Mouse (Mus musculus): ENCODE results near the gene Syt6.
"Not testable (repeated sequence)": the region's sequence is repeated elsewhere in the genome, so short reads cannot be mapped to it uniquely, and the experiment has no call there.

The Syt6 gene

GRCm38 (mm10) chr3:103601011-103601410, 26.0 kb downstream of the Syt6 start:
- DNase-seq (ENCODE audit: low spot score), result no peak

- no peak for DNase-seq (ENCODE audit: low spot score)
Measured at GRCm38 (mm10) chr3:103601561-103601960, 26.5 kb downstream of the Syt6 start.

DNA sequence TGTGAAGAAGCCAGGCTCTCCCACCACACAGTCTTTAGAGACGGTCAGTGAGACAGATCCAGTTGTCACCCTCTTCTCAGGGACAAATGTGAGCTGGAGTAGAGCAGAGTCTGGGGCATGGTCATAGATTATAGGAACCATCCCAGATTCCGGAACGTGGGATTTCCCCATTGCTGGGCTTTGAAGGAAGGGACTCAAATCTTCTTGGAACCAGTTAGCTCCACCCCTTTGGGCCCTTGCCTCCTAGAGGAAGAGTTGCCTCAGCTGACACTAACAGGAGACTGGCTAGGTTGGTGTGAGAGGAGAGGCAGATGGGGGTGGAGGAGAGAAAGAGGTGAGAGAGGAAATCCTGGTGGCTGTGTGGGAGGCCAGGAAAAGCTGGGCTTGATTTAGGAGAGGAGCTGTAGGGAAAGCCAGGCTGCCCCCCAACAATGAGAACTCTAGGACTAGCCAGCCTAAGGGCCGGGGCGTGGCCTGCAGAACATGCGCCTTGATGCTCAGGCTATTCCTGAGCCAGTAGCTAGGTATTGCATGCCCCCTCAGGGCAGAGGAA, 31.1 kb downstream of the Syt6 start:
- no peak for DNase-seq (ENCODE audit: low spot score)

GRCm38 (mm10) chr3:103606660-103607595, 31.9 kb downstream of the Syt6 start:
- DNase-seq (ENCODE audit: low spot score), result no peak

- DNase-seq (ENCODE audit: low spot score), result no peak
Measured at GRCm38 (mm10) chr3:103610231-103610630, 35.2 kb downstream of the Syt6 start.

DNA sequence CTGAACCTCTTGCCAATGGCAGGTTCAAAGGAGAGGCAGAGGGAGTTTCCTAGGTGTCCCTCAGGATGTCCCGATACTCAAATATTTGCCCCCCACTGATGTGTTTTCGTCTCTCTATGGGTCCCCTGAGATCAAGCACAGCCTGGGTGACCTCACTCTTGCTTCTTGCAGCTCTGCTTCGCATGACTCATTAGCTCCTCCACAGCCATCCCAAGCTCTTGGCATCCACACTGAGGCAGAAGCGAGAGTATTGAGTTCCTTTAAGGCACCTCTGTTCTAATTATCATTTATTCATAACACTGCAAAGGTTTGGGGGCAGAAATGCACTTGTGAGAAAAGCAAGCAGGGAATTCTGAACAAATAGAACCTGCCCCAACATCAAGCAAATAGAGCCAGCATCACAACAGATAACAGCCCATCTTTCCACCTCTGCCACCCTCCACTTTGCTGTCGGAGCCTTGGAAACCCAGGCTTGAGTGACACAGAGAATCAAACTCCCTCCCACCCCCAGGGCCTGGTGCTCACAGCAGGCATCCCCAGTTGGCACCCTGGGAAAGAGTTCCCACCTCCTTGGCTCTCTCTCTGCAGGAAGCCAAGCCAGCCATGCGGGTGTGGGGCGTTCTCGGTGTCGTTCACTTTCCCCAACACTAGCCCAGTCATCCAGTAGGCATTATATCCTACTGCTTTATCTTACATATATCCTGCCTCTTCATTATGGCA, 37.8 kb downstream of the Syt6 start:
- no peak for DNase-seq (ENCODE audit: low spot score)

GRCm38 (mm10) chr3:103615621-103616020, 40.6 kb downstream of the Syt6 start:
- DNase-seq (ENCODE audit: low spot score), result no peak

DNA sequence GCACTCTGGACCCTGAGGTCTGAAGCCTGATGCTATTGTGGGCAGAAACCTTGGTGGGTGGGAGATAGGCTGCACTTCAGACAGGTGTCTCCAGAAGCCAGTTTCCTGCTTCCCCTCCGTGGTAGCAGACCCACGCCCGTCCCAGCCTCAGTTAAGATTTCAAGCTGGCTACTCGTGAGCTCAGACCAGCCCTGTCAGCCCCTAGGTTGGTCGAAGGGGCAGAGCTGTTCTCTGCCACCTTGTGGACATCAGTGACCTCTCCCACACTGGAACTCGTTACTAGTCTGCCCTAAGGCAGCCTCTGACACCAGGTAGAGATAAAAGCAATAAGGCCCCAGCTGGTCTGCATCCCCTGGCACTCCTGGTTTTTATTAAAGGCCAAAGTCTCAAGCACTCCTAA, 42.0 kb downstream of the Syt6 start:
- DNase-seq (ENCODE audit: low spot score), result no peak

- no peak for DNase-seq (ENCODE audit: low spot score)
Measured at GRCm38 (mm10) chr3:103620101-103620500, 45.1 kb downstream of the Syt6 start.

DNA sequence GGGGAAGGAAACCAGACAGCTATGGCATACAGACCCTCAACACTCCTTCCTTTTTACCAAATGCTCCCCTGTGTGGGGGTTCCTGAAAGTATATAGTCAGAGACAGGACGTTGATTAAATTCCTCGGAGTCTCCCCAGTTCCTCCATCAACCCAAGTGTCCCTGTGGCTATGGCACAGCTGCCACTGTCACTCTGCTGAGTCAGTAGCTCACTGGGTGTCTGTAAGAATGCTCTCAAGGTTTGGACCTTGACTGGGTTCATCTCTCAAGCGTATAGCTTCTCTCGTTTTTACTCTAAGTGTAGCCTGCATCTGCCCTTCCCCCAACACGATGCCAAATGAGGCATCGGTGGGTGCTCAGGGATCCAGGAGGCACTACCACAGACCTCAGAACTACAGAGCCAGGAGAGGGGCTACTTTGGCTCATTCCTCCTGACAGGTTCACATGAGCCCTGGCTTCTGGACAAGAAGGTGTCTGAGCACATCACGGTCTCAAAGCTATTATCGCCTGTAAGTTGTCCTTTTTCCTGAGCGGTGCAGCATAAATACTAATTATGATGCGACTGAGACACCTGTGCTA, 49.0 kb downstream of the Syt6 start:
- DNase-seq (ENCODE audit: low spot score), result no peak

GRCm38 (mm10) chr3:103624591-103625051, 49.6 kb downstream of the Syt6 start:
- no peak for DNase-seq (ENCODE audit: low spot score)

- DNase-seq (ENCODE audit: low spot score), result no peak
Measured at GRCm38 (mm10) chr3:103625169-103625568, 50.1 kb downstream of the Syt6 start.

DNA sequence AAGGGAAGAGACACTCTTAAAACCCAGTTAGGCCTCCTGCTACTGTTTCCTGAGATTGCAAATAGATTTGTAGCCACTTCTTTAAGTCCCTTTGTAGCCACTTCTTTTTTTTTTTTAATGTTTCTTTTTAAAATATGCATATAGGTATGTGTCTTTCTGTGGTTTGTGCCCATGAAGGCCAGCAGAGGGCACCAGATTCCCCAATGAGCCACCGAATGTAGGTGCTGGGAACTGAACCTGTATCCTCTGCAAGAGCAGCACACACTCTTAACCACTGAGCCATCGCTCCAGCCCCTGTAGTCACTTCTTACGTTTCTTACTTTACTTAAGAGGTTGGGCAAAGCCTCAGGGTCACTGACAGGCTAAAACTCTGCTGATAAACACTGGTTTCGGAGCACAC, 51.5 kb downstream of the Syt6 start:
- no peak for DNase-seq (ENCODE audit: low spot score)

DNA sequence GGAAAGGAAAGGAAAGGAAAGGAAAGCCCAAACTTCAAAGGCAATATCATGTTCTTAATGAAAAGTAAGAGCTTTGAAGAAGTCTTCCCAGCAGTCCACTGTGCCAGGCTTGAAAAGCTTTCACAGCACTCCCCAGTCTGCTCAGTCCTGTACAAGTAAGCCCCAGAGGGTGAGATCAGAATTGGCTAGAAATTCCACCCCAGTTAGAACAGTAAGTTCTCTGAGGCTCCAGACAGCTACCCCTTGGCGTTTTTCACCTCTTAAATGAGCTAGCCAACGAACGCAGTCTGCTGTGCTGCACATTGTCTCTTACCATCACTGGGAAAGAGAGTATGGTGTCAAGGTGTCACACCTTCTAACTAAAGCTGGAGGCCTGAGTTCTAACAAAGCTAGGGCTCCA, 52.6 kb downstream of the Syt6 start:
- no peak for DNase-seq (ENCODE audit: low spot score)

GRCm38 (mm10) chr3:103633124-103633523, 58.1 kb downstream of the Syt6 start:
- no peak for DNase-seq (ENCODE audit: low spot score)

- DNase-seq (ENCODE audit: low spot score), result no peak
Measured at GRCm38 (mm10) chr3:103633831-103634230, 58.8 kb downstream of the Syt6 start.

- no peak for DNase-seq (ENCODE audit: low spot score)
Measured at GRCm38 (mm10) chr3:103634256-103634655, 59.2 kb downstream of the Syt6 start.

DNA sequence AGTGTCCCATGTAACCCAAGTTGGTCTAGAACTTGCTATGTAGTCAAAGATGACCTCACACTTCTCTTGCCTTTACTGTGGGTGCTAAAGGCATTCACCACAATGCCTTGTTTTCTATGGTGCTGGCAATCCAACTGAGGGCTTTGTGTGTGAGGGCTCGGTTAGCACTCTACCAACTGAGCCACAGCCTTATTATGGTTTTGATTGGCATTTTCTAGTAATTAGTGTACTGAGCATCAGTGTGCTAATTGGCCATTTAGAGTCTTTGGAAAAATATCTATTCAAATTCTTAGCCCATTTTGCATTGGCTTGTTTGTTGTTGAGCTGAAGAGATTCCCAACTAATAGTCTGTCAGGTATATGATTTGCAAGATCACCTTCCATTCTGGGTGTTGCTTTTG, 62.6 kb downstream of the Syt6 start:
- no peak for DNase-seq (ENCODE audit: low spot score)

- DNase-seq (ENCODE audit: low spot score), result no peak
Measured at GRCm38 (mm10) chr3:103640226-103640803, 65.3 kb downstream of the Syt6 start.

DNA sequence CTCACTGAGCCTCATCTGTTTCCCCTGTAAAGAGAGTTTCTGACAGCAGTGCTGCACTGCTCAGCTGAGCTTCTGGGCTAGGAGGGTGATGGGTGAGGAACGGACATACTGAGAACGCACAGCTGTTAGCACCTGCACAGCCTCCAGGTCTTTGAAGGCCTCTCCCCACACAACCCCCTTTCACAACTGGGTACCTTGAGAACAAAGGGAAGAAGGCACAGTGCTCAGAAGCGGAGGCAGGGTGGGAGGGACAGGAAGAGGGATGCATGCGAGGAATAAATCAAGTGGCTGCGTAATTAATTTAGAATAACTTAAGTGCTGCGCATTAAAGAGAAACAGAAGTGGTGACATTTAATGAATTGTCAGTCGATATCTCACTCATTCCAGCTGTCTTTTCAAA, 66.3 kb downstream of the Syt6 start:
- no peak for DNase-seq (ENCODE audit: low spot score)

DNA sequence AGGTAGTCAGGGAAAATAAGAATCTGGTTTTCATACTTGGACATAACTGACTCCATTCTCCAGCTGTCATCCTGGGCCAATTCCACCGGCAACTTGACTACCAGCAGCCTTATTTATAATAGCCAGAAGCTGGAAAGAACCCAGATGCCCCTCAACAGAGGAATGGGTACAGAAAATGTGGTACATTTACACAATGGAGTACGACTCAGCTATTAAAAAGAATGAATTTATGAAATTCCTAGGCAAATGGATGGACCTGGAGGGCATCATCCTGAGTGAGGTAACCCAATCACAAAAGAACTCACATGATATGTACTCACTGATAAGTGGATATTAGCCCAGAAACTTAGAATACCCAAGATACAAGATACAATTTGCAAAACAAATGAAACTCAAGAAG, 70.9 kb downstream of the Syt6 start, which contains the start of gene Atg4a-ps:
Gene Atg4a-ps (minus strand): TSS at position 101 of the 400 bp plus-strand sequence.
- not testable (repeated sequence) for DNase-seq (ENCODE audit: low spot score)

Data from ovary, postnatal 10 days (tissue).